Mouse (Mus musculus): ENCODE results near the gene Bag5. TPM values are rescaled to one million over a fixed set of nuclear protein-coding genes. Genes with fewer than 3 reads are reported as not detected.
A peak's percentile ranks its signal among the peaks of the same experiment; 100 is the strongest.
"Not testable (repeated sequence)": the region's sequence is repeated elsewhere in the genome, so short reads cannot be mapped to it uniquely, and the experiment has no call there.

The Bag5 gene
- polyA plus RNA-seq, 3 experiments from 2014 or later: 22.0 to 40.1 (median 36.7) TPM

DNA sequence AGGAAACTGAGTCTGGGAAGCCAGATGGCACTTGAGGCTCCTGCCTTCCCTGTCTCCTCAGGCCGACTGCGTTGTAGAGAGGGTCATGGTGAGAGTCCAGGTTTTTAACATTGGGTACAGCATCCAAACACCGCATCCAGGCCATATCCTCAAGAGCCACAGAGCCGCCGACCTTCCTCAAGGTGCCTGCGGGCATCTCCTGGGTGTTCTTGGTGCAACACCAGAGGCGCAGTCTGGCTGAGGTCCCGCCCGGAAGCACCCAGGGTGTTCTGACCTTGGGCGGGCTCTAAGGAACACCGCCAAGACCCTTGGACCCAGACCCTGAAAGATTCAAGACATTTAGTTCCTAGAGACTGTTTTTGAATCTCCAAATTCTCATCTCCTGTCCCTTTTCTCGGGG, 40.5 kb downstream of the Bag5 start:
- no peak for ATAC-seq

- ATAC-seq: peak; percentile 27
Observed at GRCm38 (mm10) chr12:111672176-111672575, 40.9 kb downstream of the Bag5 start, which contains the start of gene Ckb. TSS of gene Ckb (minus strand) at chr12:111672338.

DNA sequence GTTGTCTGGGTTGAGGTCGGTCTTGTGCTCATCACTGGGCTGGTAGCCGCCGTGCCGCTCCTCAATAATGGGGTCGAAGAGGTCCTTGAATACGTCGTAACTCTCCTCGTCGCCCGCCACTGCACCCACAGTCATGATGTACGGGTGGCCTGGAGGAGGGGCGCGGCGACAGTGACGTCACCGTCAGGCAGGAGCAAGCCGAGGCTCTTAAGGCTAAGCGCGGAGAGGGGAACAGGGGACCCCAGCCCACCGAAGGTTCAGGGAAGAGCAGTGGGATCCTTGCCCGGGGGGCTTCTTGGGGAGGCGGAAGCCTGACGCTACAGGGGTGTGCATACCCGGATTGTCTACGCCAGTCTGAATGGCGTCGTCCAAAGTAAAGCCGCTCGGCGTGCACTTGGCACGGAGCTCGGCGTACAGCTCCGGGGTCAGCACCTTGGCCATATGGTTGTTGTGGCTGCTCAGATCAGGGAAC, 41.6 kb downstream of the Bag5 start:
- ATAC-seq: peak; percentile 61

DNA sequence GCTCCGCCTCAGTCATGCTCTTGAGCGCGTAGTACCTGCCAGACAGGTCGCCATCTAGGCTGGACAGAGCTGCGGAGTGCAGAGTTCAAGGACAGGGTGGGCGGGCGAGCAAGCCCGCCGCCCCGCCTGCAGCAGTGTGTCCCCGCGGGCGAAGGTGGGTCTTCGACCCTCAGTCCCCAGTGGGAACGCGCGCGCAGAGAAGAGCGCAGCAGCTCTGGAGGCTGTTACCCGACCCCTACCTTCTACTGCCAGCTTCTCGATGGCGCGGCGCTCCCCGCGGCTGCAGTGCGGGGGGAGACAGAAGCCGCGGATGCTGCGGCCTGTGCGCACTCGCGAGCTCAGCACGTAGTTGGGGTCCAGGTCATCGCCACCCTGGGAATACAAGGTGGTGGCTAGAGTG, 42.1 kb downstream of the Bag5 start:
- no peak for ATAC-seq

DNA sequence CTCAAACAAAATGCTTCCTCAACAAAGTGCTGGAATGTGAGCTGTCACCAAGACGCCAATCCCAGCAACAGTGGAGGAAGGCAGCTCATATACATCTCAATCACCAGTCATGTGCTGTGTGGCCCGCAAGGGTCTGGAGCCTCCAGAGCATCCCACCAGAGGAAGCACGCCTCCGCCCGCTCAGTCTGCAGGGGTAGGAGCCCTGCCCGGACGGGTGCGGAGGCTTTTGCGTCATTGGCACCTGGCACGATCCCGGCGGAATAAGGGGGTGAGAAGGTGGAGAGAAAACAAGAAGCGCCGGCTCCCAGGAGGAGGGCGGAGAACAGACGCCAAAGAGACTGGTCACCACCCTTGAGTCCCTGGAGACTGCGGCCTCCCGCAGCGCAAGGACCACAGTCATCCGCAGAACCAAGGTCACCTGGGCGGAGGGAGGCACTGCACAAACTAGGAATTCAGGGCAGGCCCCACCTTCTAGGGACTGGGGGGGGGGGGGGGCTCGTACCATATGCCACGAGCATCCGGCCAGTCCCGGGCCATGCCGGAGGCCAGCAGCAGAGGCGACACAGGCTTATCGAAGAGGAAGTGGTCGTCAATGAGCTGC, 42.6 kb downstream of the Bag5 start:
- no peak for ATAC-seq

DNA sequence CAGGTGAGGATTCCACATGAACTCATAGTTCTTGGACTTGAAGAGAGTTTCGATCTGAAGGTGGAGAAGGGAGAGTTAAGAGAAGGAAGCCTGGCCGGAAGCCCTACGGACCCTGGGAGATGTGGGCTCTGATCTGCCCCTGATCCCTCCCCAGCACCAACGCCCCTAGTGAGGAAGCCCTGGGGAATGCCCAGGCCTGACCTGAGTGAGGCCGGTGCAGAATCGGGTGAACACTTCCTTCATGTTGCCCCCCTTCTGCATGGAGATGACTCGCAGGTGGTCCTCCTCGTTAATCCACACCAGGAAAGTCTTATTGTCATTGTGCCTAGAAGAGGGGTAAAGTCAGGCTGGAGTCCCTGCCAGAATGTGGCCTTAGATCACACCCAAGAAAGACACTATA, 43.1 kb downstream of the Bag5 start:
- ATAC-seq: no peak

GRCm38 (mm10) chr12:111669000-111669788, 43.9 kb downstream of the Bag5 start:
- no peak for ATAC-seq

GRCm38 (mm10) chr12:111668457-111668912, 44.6 kb downstream of the Bag5 start:
- peak; percentile 77 for ATAC-seq

- ATAC-seq: no peak
Observed at GRCm38 (mm10) chr12:111667421-111667820, 45.6 kb downstream of the Bag5 start.

DNA sequence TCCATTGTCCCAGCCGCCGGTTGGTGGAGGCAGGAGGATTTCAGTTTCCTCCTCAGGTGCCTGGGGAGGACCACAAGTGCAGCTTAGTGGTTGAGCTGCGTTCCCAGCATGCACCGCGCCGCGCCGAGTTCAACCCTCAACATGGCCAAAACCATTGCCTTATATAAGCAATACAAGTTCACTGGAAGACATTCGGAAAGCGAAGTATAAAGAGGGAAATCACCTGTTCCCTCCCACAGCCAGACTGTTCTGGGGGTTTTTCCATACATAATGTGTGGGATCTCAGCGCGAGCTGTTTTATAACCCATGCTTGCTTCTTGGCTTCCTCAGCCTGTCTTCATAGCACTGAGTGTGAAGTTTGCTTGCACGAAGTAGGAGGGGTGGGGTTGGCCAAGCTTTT, 46.7 kb downstream of the Bag5 start:
- no peak for ATAC-seq

DNA sequence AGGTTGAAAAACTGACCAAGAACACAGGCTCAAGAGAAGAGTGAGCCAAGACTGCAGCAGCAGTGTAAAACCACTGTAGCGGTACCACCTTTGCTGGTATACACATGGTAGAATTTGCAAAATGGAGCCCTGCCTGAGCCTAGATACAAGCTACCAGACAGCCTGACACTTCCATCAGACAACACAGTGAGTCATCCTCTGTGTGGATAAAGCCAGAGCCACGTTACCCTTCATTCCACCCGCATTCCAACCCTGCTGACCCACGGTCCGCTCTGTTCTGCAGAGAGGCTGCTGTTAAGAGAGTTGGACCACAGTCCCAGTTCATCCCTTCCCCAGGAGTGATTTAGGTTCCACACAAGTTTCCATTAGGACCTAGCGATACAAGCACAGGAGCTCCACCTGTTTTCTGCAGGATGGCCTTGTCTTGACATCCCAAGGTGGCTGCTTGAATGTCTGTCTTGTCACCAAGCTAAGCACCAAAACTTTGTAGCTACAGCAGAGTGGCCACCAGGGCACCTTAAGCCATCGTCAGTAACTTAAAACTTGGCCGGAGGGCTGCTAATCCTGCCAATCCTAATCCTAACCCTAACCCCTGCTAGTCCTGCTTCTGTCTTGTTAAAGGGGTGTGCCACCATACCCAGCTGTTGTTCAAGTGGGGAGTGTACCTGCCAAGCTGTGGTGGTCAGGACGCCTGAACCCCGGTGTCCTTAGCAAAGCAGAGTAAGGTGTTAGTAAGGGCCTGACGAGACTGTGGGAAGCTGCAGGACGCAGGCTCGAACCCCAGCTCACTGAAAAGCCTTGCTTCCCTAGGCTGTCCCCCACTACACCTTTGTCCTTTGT, 47.8 kb downstream of the Bag5 start:
- ATAC-seq: no peak

DNA sequence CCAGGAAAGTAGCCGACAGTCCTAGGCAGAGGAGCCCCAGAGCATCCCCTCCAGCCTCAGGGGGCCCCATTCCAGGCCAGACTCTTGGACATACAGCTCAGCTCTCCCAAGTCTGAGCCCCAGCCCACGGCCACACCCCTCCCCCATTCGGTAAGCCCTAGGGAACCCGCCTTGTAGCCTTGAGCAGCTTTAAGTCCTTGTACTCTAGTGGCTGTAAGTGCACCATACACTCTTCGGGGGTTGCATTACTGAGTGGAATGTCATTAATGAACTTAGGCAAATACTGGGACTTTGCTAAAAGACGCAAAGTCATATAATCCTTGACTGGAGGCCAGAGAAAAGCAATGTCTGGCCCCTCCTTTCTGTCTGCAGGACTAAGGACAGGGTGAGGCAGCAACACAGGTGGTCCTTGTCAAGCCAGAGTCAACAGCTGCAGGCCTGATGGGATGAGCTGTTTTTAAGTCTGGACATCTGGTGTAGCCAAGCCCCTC, 48.9 kb downstream of the Bag5 start:
- no peak for ATAC-seq

DNA sequence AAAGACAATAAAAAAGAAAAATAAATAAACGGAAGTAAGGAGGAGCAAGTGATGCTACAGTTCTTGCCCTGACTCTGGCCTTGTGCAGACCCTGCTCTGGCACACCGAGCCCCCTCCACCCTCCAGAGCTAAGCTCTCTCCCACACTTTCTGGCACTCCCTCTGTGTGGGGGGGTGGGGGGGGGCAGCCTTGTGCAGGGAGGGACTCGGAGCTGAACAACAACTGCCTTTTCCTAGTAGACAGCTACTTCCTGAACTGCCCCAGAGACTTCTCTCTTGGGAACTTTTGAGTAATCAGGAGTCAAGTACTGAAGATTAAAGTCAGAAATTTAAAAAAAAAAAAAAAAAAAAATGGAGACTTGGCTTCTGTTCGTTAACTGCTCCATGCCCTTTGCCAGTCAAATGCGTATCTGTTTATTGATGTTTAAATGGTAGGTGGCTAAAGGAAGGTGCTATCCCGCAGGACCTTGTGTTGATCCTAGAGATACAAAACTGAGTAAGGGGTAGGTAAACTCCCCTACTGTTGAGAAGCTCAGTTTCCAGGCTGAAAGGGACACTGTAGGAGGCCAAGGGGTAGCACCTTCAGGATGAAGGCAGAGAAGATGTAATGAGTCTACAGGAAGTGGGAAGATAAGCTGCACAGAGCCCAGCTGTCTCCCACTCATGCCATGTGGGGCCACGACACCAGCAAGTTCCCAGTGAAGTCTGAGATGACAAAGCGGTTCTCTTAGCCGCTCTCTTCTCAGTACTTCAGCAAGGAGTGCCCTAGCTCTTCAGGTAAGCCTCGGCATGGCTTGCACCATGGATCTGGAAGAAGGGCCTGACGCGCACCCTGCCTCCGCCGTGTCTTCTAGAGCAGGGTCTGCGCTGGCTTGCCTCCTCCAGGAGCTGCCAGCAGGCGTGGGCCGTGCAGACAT, 49.6 kb downstream of the Bag5 start:
- ATAC-seq: no peak

DNA sequence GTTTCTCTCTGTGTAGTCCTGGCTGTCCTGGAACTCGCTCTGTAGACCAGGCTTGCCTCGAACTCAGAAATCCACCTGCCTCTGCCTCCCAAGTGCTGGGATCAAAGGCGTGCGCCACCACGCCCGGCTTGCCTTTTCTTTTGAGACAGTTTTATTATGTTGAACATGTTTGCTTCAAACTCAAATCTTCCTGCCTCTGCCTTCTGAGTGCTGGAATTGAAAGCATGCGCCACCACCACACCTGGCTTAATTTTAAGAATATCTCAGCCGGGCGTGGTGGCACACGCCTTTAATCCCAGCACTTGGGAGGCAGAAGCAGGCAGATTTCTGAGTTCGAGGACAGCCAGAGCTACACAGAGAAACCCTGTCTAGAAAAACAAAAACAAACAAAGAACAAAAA, 51.5 kb downstream of the Bag5 start:
- ATAC-seq: not testable (repeated sequence)

DNA sequence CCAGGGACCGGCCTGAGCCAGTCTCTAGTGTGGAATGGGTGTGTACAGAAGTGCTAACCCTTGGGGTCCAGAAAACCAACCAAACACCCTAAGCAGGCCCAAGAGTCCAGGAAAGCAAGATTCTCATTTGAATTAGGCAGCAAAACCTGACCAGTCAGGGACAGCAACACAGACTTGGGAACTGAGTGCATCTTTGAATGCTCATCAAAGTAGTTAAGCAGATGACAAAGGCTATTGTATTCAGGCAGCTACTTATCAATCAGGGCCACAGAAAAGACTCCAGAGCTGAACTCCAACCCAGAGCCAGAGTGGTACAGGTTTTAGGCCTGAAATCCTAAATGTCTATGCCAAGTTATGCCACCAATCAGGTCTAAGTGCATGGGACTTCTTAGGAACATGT, 52.4 kb downstream of the Bag5 start:
- no peak for ATAC-seq

Other genes starting within 250 kb of the Bag5 start
- not detected for gene Gm266, start 227.4 kb downstream of the Bag5 start, polyA plus RNA-seq (2017; shearing (Covaris generic))
- gene Eif5, start 175.2 kb downstream of the Bag5 start, polyA plus RNA-seq (2017; shearing (Covaris generic)): 100 to 1,000 TPM in 2 of 3 experiments, 10 to 100 TPM in 1; 80.7 to 196 (median 189) TPM
- 10 to 100 TPM; 16.4 to 45.8 (median 41.1) TPM for gene Mark3, start 138.7 kb downstream of the Bag5 start, polyA plus RNA-seq (2017; shearing (Covaris generic))
- gene Ckb, start 40.9 kb downstream of the Bag5 start, polyA plus RNA-seq (2017; shearing (Covaris generic)): 10 to 100 TPM; 24.2 to 37.2 (median 31.8) TPM
- gene Trmt61a, start 35.2 kb downstream of the Bag5 start, polyA plus RNA-seq (2017; shearing (Covaris generic)): 1 to 10 TPM; 3.2 to 4.4 (median 3.3) TPM
- gene Apopt1, start within 50 bp of the Bag5 start, polyA plus RNA-seq (2017; shearing (Covaris generic)): 10 to 100 TPM; 55.8 to 85.0 (median 74.3) TPM
- gene Klc1, start 45.6 kb upstream of the Bag5 start, polyA plus RNA-seq (2017; shearing (Covaris generic)): 10 to 100 TPM; 17.9 to 19.7 (median 18.3) TPM
- gene Xrcc3, start 100.6 kb upstream of the Bag5 start, polyA plus RNA-seq (2017; shearing (Covaris generic)): 1 to 10 TPM; 2.8 to 5.2 (median 4.1) TPM
- gene Zfyve21, start 100.9 kb upstream of the Bag5 start, polyA plus RNA-seq (2017; shearing (Covaris generic)): 1 to 10 TPM; 3.5 to 6.8 (median 4.5) TPM
- 10 to 100 TPM in 1 of 3 experiments, 1 to 10 TPM in 2; 4.1 to 12.6 (median 8.6) TPM for gene Ppp1r13b, start 194.9 kb upstream of the Bag5 start, polyA plus RNA-seq (2017; shearing (Covaris generic))